Mouse (Mus musculus): Measurements from ENCODE around the gene Ccdc69. TPM values are rescaled to one million over a fixed set of nuclear protein-coding genes. Genes with fewer than 3 reads are reported as not detected.

Ccdc69 gene
- 88.0 TPM for polyA plus RNA-seq (2017; shearing (Covaris generic))

GRCm38 (mm10) chr11:55077331-55078231 is at the start of gene Ccdc69:
Gene Ccdc69, minus strand, starts transcription at chr11:55078131.

GRCm38 (mm10) chr11:55097463-55098188 is 19.7 kb upstream of the Ccdc69 start, which contains the start of gene Gm2a:
Gene Gm2a, plus strand, starts transcription at chr11:55098115.

GRCm38 (mm10) chr11:55033040-55033660 is 44.8 kb downstream of the Ccdc69 start, which contains the start of gene Anxa6:
Gene Anxa6, minus strand, starts transcription at chr11:55033445.

Other genes starting within 250 kb of the Ccdc69 start
- 4.4 TPM for gene Lyrm7, start 217.2 kb downstream of the Ccdc69 start, polyA plus RNA-seq (2017; shearing (Covaris generic))
- gene Hint1, start 211.7 kb downstream of the Ccdc69 start, polyA plus RNA-seq (2017; shearing (Covaris generic)), result 335 TPM
- 2.5 TPM for gene Gpx3, start 175.7 kb downstream of the Ccdc69 start, polyA plus RNA-seq (2017; shearing (Covaris generic))
- 190 TPM for gene Tnip1, start 115.2 kb downstream of the Ccdc69 start, polyA plus RNA-seq (2017; shearing (Covaris generic))
- gene Anxa6, start 44.7 kb downstream of the Ccdc69 start, polyA plus RNA-seq (2017; shearing (Covaris generic)), result 647 TPM
- gene Gm2a, start 20.0 kb upstream of the Ccdc69 start, polyA plus RNA-seq (2017; shearing (Covaris generic)), result 116 TPM
- gene Slc36a3, start 73.6 kb upstream of the Ccdc69 start, polyA plus RNA-seq (2017; shearing (Covaris generic)), result 0.71 TPM
- gene Slc36a2, start 106.9 kb upstream of the Ccdc69 start, polyA plus RNA-seq (2017; shearing (Covaris generic)), result not detected
- gene Slc36a1, start 126.2 kb upstream of the Ccdc69 start, polyA plus RNA-seq (2017; shearing (Covaris generic)), result 3.7 TPM